Mouse (Mus musculus) heart, embryonic 11.5 days (tissue): Measurements from ENCODE around the gene Dleu7. TPM values are rescaled to one million over a fixed set of nuclear protein-coding genes. Genes with fewer than 3 reads are reported as not detected.
A peak's percentile ranks its signal among the peaks of the same experiment; 100 is the strongest.

ENCODE experiments used
- ATAC-seq: fragments of 200-750 bp; cut with Nextera tagmentation; replicated peaks from 2 replicates; pipeline ENCODE4 v1.8.0; 2017; ENCODE audit warnings: moderate library complexity; ENCODE audit not compliant: insufficient number of reproducible peaks, low FRiP score, low TSS enrichment
- H3K27ac ChIP-seq: fragments of 300-500 bp; sonication (generic); 2 replicates; pipeline ENCODE4 v1.5.1; 2014; ENCODE audit warnings: mild to moderate bottlenecking, low read depth, low read length
- H3K27me3 ChIP-seq: fragments of 300-500 bp; sonication (generic); 2 replicates; pipeline ENCODE4 v1.6.1; 2014; ENCODE audit warnings: mild to moderate bottlenecking, low read length, mixed read lengths; ENCODE audit not compliant: control insufficient read depth, insufficient read depth
- H3K36me3 ChIP-seq: fragments of 300-500 bp; sonication (generic); 2 replicates; pipeline ENCODE4 v1.6.1; 2014; ENCODE audit warnings: mild to moderate bottlenecking, low read length, moderate library complexity, mixed read lengths; ENCODE audit not compliant: control insufficient read depth, insufficient read depth
- H3K4me1 ChIP-seq: fragments of 300-500 bp; sonication (generic); 2 replicates; pipeline ENCODE4 v1.6.1; 2014; ENCODE audit warnings: low read length; ENCODE audit not compliant: control insufficient read depth, insufficient read depth
- H3K4me2 ChIP-seq: fragments of 300-500 bp; sonication (generic); 2 replicates; pipeline ENCODE4 v1.6.1; 2014; ENCODE audit warnings: mild to moderate bottlenecking, moderate library complexity
- H3K4me3 ChIP-seq: fragments of 300-500 bp; sonication (generic); 2 replicates; pipeline ENCODE4 v1.5.1; 2014; ENCODE audit warnings: low read depth, low read length
- H3K9ac ChIP-seq: fragments of 300-500 bp; sonication (generic); 2 replicates; pipeline ENCODE4 v1.6.1; 2014; ENCODE audit warnings: mild to moderate bottlenecking, low read depth, low read length, moderate library complexity
- H3K9me3 ChIP-seq: fragments of 300-500 bp; sonication (generic); replicated peaks from 2 replicates; pipeline ENCODE4 v1.6.1; 2016; ENCODE audit warnings: low read length; ENCODE audit not compliant: control insufficient read depth
- WGBS: fragments of 180-500 bp; shearing (Covaris S2); extraction: QIAGEN DNeasy Blood & Tissue Kit; methylation state at CpG from one replicate; pipeline ENCODE4 v1.1.7; 2014; ENCODE audit not compliant: insufficient replicate concordance; 5-methylcytosine and 5-hydroxymethylcytosine counted together
- polyA plus RNA-seq: library from polyadenylated mRNA; unstranded; fragments of >200 nt; fragmentation: Nextera tagmentation; extraction: Ambion mirVana; gene quantifications from 2 replicates; pipeline ENCODE4 v1.2.1, GENCODE M21; 2014

Gene Dleu7
- 0.82 and 1.2 TPM in 2 replicates for polyA plus RNA-seq

- WGBS, result 2% methylated on average over 59 of the region's 60 CpGs
These were observed at the start of gene Dleu7, which contains the start of gene Rnaseh2b for GRCm38 (mm10) chr14:62292488-62293339. TSS of gene Dleu7 (minus strand) at chr14:62293047. TSS of gene Rnaseh2b (plus strand) at chr14:62292589.

GRCm38 (mm10) chr14:62341887-62342642 is 49.2 kb upstream of the Dleu7 start:
- Histone ChIP-seq H3K4me1 (peaks cover 15% of the 10 kb centered on the region), H3K27me3 (no peaks in the 10 kb centered on the region), H3K36me3 (no peaks in the 10 kb centered on the region), H3K9me3 (no peaks in the 10 kb centered on the region), H3K4me2 (peak overlapping the region; percentile 27; the same call in 1 of the 2 replicates), H3K4me3 (no peak overlapping the region), H3K27ac (peak overlapping the region; percentile 35; the same call in 1 of the 2 replicates), H3K9ac (0 out of 2 replicates have a peak overlapping the region, but pooled peaks have one; percentile 49)
- 54% methylated on average over 8 of the region's 8 CpGs for WGBS
- no peak for ATAC-seq

More at GRCm38 (mm10) chr14:62292488-62293339, at the start of gene Dleu7, which contains the start of gene Rnaseh2b:
- Histone ChIP-seq H3K4me2 (peak within 1 kb of the TSS; percentile 99), H3K9me3 (no peaks in the 10 kb centered on the region), H3K27ac (no peak within 1 kb of the TSS), H3K36me3 (no peaks in the 10 kb centered on the region), H3K4me3 (peak within 1 kb of the TSS; percentile 52), H3K9ac (peak within 1 kb of the TSS; percentile 77), H3K4me1 (peaks cover 10% of the 10 kb centered on the region; the same call in 1 of the 2 replicates), H3K27me3 (peaks cover 3% of the 10 kb centered on the region)
- ATAC-seq, result peak; percentile 61

GRCm38 (mm10) chr14:62339196-62339595 is 46.3 kb upstream of the Dleu7 start:
- no peak for ATAC-seq
- no peak overlapping the region for H3K4me2 ChIP-seq
- no peaks in the 10 kb centered on the region for H3K36me3 ChIP-seq
- H3K27me3 ChIP-seq, result no peaks in the 10 kb centered on the region
- H3K9me3 ChIP-seq, result no peaks in the 10 kb centered on the region
- WGBS, result 89% methylated on average over 1 of the region's 1 CpGs
- H3K9ac ChIP-seq, result no peak overlapping the region
- H3K4me3 ChIP-seq, result no peak overlapping the region
- no peak overlapping the region for H3K27ac ChIP-seq
- H3K4me1 ChIP-seq, result peaks cover 15% of the 10 kb centered on the region

GRCm38 (mm10) chr14:62333909-62334687 is 41.3 kb upstream of the Dleu7 start:
- Histone ChIP-seq H3K36me3 (no peaks in the 10 kb centered on the region), H3K9me3 (no peaks in the 10 kb centered on the region), H3K4me1 (peaks cover 5% of the 10 kb centered on the region; the same call in 1 of the 2 replicates), H3K9ac (no peak overlapping the region), H3K4me3 (no peak overlapping the region), H3K27ac (no peak overlapping the region), H3K4me2 (no peak overlapping the region), H3K27me3 (no peaks in the 10 kb centered on the region)
- ATAC-seq, result no peak
- WGBS, result 77% methylated on average over 9 of the region's 9 CpGs

- Histone ChIP-seq H3K9ac (peak overlapping the region; percentile 90), H3K36me3 (no peaks in the 10 kb centered on the region), H3K4me1 (peaks cover 5% of the 10 kb centered on the region; the same call in 1 of the 2 replicates), H3K27me3 (no peaks in the 10 kb centered on the region), H3K9me3 (no peaks in the 10 kb centered on the region), H3K4me3 (peak overlapping the region; percentile 74), H3K27ac (peak overlapping the region; percentile 86), H3K4me2 (peak overlapping the region; percentile 83)
- ATAC-seq, result peak; percentile 77
- under 1% methylated on average over 62 of the region's 62 CpGs for WGBS
These were observed 39.2 kb upstream of the Dleu7 start for GRCm38 (mm10) chr14:62331866-62332619.

- H3K9me3 ChIP-seq, result no peaks in the 10 kb centered on the region
- no peaks in the 10 kb centered on the region for H3K27me3 ChIP-seq
- H3K27ac ChIP-seq, result peak overlapping the region; percentile 86
- H3K4me2 ChIP-seq, result peak overlapping the region; percentile 83
- 32% methylated on average over 6 of the region's 6 CpGs for WGBS
- peaks cover 5% of the 10 kb centered on the region; the same call in 1 of the 2 replicates for H3K4me1 ChIP-seq
- no peaks in the 10 kb centered on the region for H3K36me3 ChIP-seq
- H3K9ac ChIP-seq, result peak overlapping the region; percentile 90
- ATAC-seq, result no peak
- peak overlapping the region; percentile 74 for H3K4me3 ChIP-seq
These were observed 38.6 kb upstream of the Dleu7 start for GRCm38 (mm10) chr14:62331457-62331856.

- no peak overlapping the region for H3K4me3 ChIP-seq
- H3K4me1 ChIP-seq, result peaks cover 5% of the 10 kb centered on the region; the same call in 1 of the 2 replicates
- no peaks in the 10 kb centered on the region for H3K9me3 ChIP-seq
- no peaks in the 10 kb centered on the region for H3K27me3 ChIP-seq
- no peaks in the 10 kb centered on the region for H3K36me3 ChIP-seq
- WGBS, result 81% methylated on average over 3 of the region's 3 CpGs
- ATAC-seq, result no peak
- H3K27ac ChIP-seq, result no peak overlapping the region
- no peak overlapping the region for H3K4me2 ChIP-seq
- no peak overlapping the region for H3K9ac ChIP-seq
These were observed 36.8 kb upstream of the Dleu7 start for GRCm38 (mm10) chr14:62329631-62330030.
